Mouse (Mus musculus) activated CD4-positive, CD25-positive, alpha-beta regulatory T cell, adult 9 weeks (primary cell): ENCODE data around the gene Prkg2. TPM values are rescaled to one million over a fixed set of nuclear protein-coding genes. Genes with fewer than 3 reads are reported as not detected.

ENCODE experiments used
- polyA plus RNA-seq: library from polyadenylated mRNA; unstranded; fragments of 100-300 nt; shearing (Covaris generic); gene quantifications from one replicate; pipeline ENCODE4 v1.2.1, GENCODE M21; 2017

Gene Prkg2
- not detected for polyA plus RNA-seq

GRCm38 (mm10) chr5:99036596-99037441 is at the start of gene Prkg2:
Gene Prkg2, minus strand, starts transcription at chr5:99037351.

Other genes with a start within 250 kb of the Prkg2 start
- not detected for gene Bmp3, start 182.9 kb downstream of the Prkg2 start, polyA plus RNA-seq